Mouse (Mus musculus): ENCODE measurements around the gene Neb. TPM values are rescaled to one million over a fixed set of nuclear protein-coding genes. Genes with fewer than 3 reads are reported as not detected.

Gene Neb
- polyA plus RNA-seq, 1 experiment, result 0.74 TPM

GRCm38 (mm10) chr2:52272146-52272545 lies 106.1 kb downstream of the Neb start:
- no peaks in the 10 kb centered on the region for H3K36me3 ChIP-seq (ENCODE audit: control insufficient read depth, insufficient read depth, low read length)
- H3K4me3 ChIP-seq (ENCODE audit: control insufficient read depth, low read depth, low read length), result no peak overlapping the region
- no peaks in the 10 kb centered on the region for H3K4me1 ChIP-seq (ENCODE audit: control insufficient read depth, insufficient read depth, low read length)
- TF ChIP-seq CTCF (IDR thresholded peaks at IDR 0.05; ENCODE audit: control insufficient read depth, insufficient read depth, insufficient replicate concordance, low read depth, low read length) (no peak), POLR2A (IDR thresholded peaks at IDR 0.05; ENCODE audit: control insufficient read depth, low read depth, low read length) (no peak)
- no peaks in the 10 kb centered on the region for H3K27me3 ChIP-seq (ENCODE audit: control insufficient read depth, insufficient read depth, low read length)
- H3K27ac ChIP-seq (ENCODE audit: control insufficient read depth, insufficient read depth, low read depth, low read length), result no peak overlapping the region

GRCm38 (mm10) chr2:52270911-52271310 lies 107.4 kb downstream of the Neb start:
- TF ChIP-seq CTCF (IDR thresholded peaks at IDR 0.05; ENCODE audit: control insufficient read depth, insufficient read depth, insufficient replicate concordance, low read depth, low read length) (no peak), POLR2A (IDR thresholded peaks at IDR 0.05; ENCODE audit: control insufficient read depth, low read depth, low read length) (no peak)
- no peaks in the 10 kb centered on the region for H3K36me3 ChIP-seq (ENCODE audit: control insufficient read depth, insufficient read depth, low read length)
- H3K27me3 ChIP-seq (ENCODE audit: control insufficient read depth, insufficient read depth, low read length), result no peaks in the 10 kb centered on the region
- H3K4me1 ChIP-seq (ENCODE audit: control insufficient read depth, insufficient read depth, low read length), result no peaks in the 10 kb centered on the region
- H3K27ac ChIP-seq (ENCODE audit: control insufficient read depth, insufficient read depth, low read depth, low read length), result no peak overlapping the region
- H3K4me3 ChIP-seq (ENCODE audit: control insufficient read depth, low read depth, low read length), result no peak overlapping the region

GRCm38 (mm10) chr2:52262149-52262548 lies 116.1 kb downstream of the Neb start:
- Histone ChIP-seq H3K4me3 (ENCODE audit: control insufficient read depth, low read depth, low read length) (no peak overlapping the region), H3K27ac (ENCODE audit: control insufficient read depth, insufficient read depth, low read depth, low read length) (no peak overlapping the region), H3K36me3 (ENCODE audit: control insufficient read depth, insufficient read depth, low read length) (no peaks in the 10 kb centered on the region), H3K27me3 (ENCODE audit: control insufficient read depth, insufficient read depth, low read length) (no peaks in the 10 kb centered on the region), H3K4me1 (ENCODE audit: control insufficient read depth, insufficient read depth, low read length) (no peaks in the 10 kb centered on the region)
- no peak for TF ChIP-seq POLR2A (IDR thresholded peaks at IDR 0.05; ENCODE audit: control insufficient read depth, low read depth, low read length)
- no peak for TF ChIP-seq CTCF (IDR thresholded peaks at IDR 0.05; ENCODE audit: control insufficient read depth, insufficient read depth, insufficient replicate concordance, low read depth, low read length)

- no peaks in the 10 kb centered on the region for H3K4me1 ChIP-seq (ENCODE audit: control insufficient read depth, insufficient read depth, low read length)
- no peak overlapping the region for H3K4me3 ChIP-seq (ENCODE audit: control insufficient read depth, low read depth, low read length)
- no peaks in the 10 kb centered on the region for H3K27me3 ChIP-seq (ENCODE audit: control insufficient read depth, insufficient read depth, low read length)
- no peak overlapping the region for H3K27ac ChIP-seq (ENCODE audit: control insufficient read depth, insufficient read depth, low read depth, low read length)
- no peaks in the 10 kb centered on the region for H3K36me3 ChIP-seq (ENCODE audit: control insufficient read depth, insufficient read depth, low read length)
- TF ChIP-seq POLR2A (IDR thresholded peaks at IDR 0.05; ENCODE audit: control insufficient read depth, low read depth, low read length) (no peak), CTCF (IDR thresholded peaks at IDR 0.05; ENCODE audit: control insufficient read depth, insufficient read depth, insufficient replicate concordance, low read depth, low read length) (no peak)
Observed at GRCm38 (mm10) chr2:52252037-52252436, 126.2 kb downstream of the Neb start.

- Histone ChIP-seq H3K27me3 (ENCODE audit: control insufficient read depth, insufficient read depth, low read length) (no peaks in the 10 kb centered on the region), H3K4me3 (ENCODE audit: control insufficient read depth, low read depth, low read length) (no peak overlapping the region), H3K36me3 (ENCODE audit: control insufficient read depth, insufficient read depth, low read length) (no peaks in the 10 kb centered on the region), H3K27ac (ENCODE audit: control insufficient read depth, insufficient read depth, low read depth, low read length) (no peak overlapping the region), H3K4me1 (ENCODE audit: control insufficient read depth, insufficient read depth, low read length) (no peaks in the 10 kb centered on the region)
- TF ChIP-seq POLR2A (IDR thresholded peaks at IDR 0.05; ENCODE audit: control insufficient read depth, low read depth, low read length) (no peak), CTCF (IDR thresholded peaks at IDR 0.05; ENCODE audit: control insufficient read depth, insufficient read depth, insufficient replicate concordance, low read depth, low read length) (no peak)
Observed at GRCm38 (mm10) chr2:52248316-52248826, 129.9 kb downstream of the Neb start.

- no peaks in the 10 kb centered on the region for H3K27me3 ChIP-seq (ENCODE audit: control insufficient read depth, insufficient read depth, low read length)
- H3K27ac ChIP-seq (ENCODE audit: control insufficient read depth, insufficient read depth, low read depth, low read length), result no peak overlapping the region
- TF ChIP-seq CTCF (IDR thresholded peaks at IDR 0.05; ENCODE audit: control insufficient read depth, insufficient read depth, insufficient replicate concordance, low read depth, low read length) (no peak), POLR2A (IDR thresholded peaks at IDR 0.05; ENCODE audit: control insufficient read depth, low read depth, low read length) (no peak)
- H3K4me3 ChIP-seq (ENCODE audit: control insufficient read depth, low read depth, low read length), result no peak overlapping the region
- H3K36me3 ChIP-seq (ENCODE audit: control insufficient read depth, insufficient read depth, low read length), result no peaks in the 10 kb centered on the region
- no peaks in the 10 kb centered on the region for H3K4me1 ChIP-seq (ENCODE audit: control insufficient read depth, insufficient read depth, low read length)
Observed at GRCm38 (mm10) chr2:52245091-52245490, 133.2 kb downstream of the Neb start.

DNA sequence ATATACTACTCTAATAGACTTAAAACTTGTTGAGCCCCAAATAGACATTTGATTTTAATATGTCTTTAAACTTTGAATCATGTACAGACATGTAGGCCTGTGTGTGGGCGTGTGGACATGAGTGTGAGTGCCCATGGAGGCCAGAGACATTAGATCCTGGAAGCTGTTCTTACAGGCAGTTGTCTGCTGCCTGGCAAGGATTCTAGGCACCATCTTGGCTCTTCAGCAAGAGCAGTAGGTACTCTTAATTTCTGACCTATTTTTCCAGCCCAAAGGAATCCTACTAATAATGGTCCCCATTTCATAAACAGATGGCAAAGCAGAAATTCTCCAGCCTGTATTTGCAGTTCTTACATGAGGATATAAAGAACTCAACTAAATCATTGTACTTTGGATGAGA lies 135.6 kb downstream of the Neb start:
- TF ChIP-seq CTCF (IDR thresholded peaks at IDR 0.05; ENCODE audit: control insufficient read depth, insufficient read depth, insufficient replicate concordance, low read depth, low read length) (no peak), POLR2A (IDR thresholded peaks at IDR 0.05; ENCODE audit: control insufficient read depth, low read depth, low read length) (no peak)
- no peak overlapping the region for H3K27ac ChIP-seq (ENCODE audit: control insufficient read depth, insufficient read depth, low read depth, low read length)
- no peaks in the 10 kb centered on the region for H3K27me3 ChIP-seq (ENCODE audit: control insufficient read depth, insufficient read depth, low read length)
- H3K4me3 ChIP-seq (ENCODE audit: control insufficient read depth, low read depth, low read length), result no peak overlapping the region
- no peaks in the 10 kb centered on the region for H3K36me3 ChIP-seq (ENCODE audit: control insufficient read depth, insufficient read depth, low read length)
- no peaks in the 10 kb centered on the region for H3K4me1 ChIP-seq (ENCODE audit: control insufficient read depth, insufficient read depth, low read length)

DNA sequence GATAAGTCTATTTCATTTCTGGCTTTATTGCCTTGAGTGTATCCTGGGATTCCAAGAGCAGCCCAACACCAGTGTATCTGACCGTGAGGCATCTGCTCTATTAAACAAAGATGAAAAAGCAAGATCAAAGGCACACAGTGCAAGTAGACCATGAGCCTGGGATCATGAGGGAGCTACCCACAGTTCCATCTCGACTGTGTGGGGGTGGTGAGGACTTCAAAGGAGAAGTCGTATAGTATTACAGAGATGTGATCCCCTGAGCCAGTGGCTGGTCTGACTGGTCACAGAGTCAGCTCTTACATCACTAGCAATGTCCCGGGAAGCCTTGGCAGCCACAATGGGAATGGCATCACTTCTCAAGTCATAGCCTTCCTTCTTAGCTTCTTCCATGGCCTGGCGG lies 140.4 kb downstream of the Neb start:
- H3K27me3 ChIP-seq (ENCODE audit: control insufficient read depth, insufficient read depth, low read length), result no peaks in the 10 kb centered on the region
- H3K4me3 ChIP-seq (ENCODE audit: control insufficient read depth, low read depth, low read length), result no peak overlapping the region
- H3K4me1 ChIP-seq (ENCODE audit: control insufficient read depth, insufficient read depth, low read length), result no peaks in the 10 kb centered on the region
- no peaks in the 10 kb centered on the region for H3K36me3 ChIP-seq (ENCODE audit: control insufficient read depth, insufficient read depth, low read length)
- no peak overlapping the region for H3K27ac ChIP-seq (ENCODE audit: control insufficient read depth, insufficient read depth, low read depth, low read length)
- TF ChIP-seq POLR2A (IDR thresholded peaks at IDR 0.05; ENCODE audit: control insufficient read depth, low read depth, low read length), result no peak
- no peak for TF ChIP-seq CTCF (IDR thresholded peaks at IDR 0.05; ENCODE audit: control insufficient read depth, insufficient read depth, insufficient replicate concordance, low read depth, low read length)

Data from testis, adult 2 months (tissue).